Comparison of ENCODE assay signal across 23 mouse cellular contexts in genomic region chr8:48313985-48314368, GRCm38 (mm10).
DNase-seq lines count a peak whose midpoint lies in the region; ATAC-seq and TF ChIP-seq lines count a peak whose summit lies in the region.
"Had no signal": no experiment of that assay in that cellular context is flagged by ENCODE, and none has a peak within 500 bp of the region (broad histone marks: within the 10 kb centered on the region; RNA-seq: fewer than 3 reads in every experiment).

No protein-coding gene starts in this region.

- H3K9me3 ChIP-seq in hindbrain, embryonic 15.5 days: no peaks in the 10 kb centered on the region
- H3K9me3 ChIP-seq in hindbrain, postnatal 0 days (ENCODE audit: low read length): no peaks in the 10 kb centered on the region
- no peaks in the 10 kb centered on the region for H3K9me3 ChIP-seq in neural tube, embryonic 12.5 days
- no peaks in the 10 kb centered on the region for H3K9me3 ChIP-seq in neural tube, embryonic 15.5 days (replicated peaks)
- H3K9me3 ChIP-seq in forebrain, embryonic 15.5 days: no peaks in the 10 kb centered on the region
- H3K9me3 ChIP-seq: embryonic facial prominence, embryonic 12.5 days; heart, embryonic 13.5 days; limb, embryonic 13.5 days had no signal

- no peaks in the 10 kb centered on the region for H3K36me3 ChIP-seq in hindbrain, embryonic 15.5 days
- no peaks in the 10 kb centered on the region for H3K36me3 ChIP-seq in hindbrain, postnatal 0 days (ENCODE audit: insufficient read depth, low read length)
- no peaks in the 10 kb centered on the region for H3K36me3 ChIP-seq in neural tube, embryonic 12.5 days
- H3K36me3 ChIP-seq in neural tube, embryonic 15.5 days: no peaks in the 10 kb centered on the region
- H3K36me3 ChIP-seq in forebrain, embryonic 15.5 days: no peaks in the 10 kb centered on the region
- H3K36me3 ChIP-seq: heart, embryonic 13.5 days had no signal

- ATAC-seq in hindbrain, embryonic 15.5 days (ENCODE audit: low FRiP score, low read depth): no peak
- ATAC-seq in hindbrain, postnatal 0 days: no peak
- ATAC-seq in neural tube, embryonic 12.5 days (ENCODE audit: low FRiP score, low read depth): peak; percentile 69
- no peak for ATAC-seq in neural tube, embryonic 15.5 days (ENCODE audit: low FRiP score)
- 0 out of 2 replicates have a peak, but pooled peaks have one; percentile 38 for ATAC-seq in forebrain, embryonic 15.5 days (replicated peaks)
- ATAC-seq: activated CD4-positive, CD25-positive, alpha-beta regulatory T cell, adult 4 months; inflammation-experienced regulatory T-cells, adult 6 months; midbrain, embryonic 16.5 days had no signal

- H3K4me1 ChIP-seq in hindbrain, embryonic 15.5 days (replicated peaks): peaks cover 38% of the 10 kb centered on the region
- no peaks in the 10 kb centered on the region; the same call in 1 of the 2 replicates for H3K4me1 ChIP-seq in hindbrain, postnatal 0 days (ENCODE audit: insufficient read depth, low read length)
- peaks cover 10% of the 10 kb centered on the region; the same call in 1 of the 2 replicates for H3K4me1 ChIP-seq in neural tube, embryonic 12.5 days
- H3K4me1 ChIP-seq in neural tube, embryonic 15.5 days: peaks cover 29% of the 10 kb centered on the region
- peaks cover 54% of the 10 kb centered on the region for H3K4me1 ChIP-seq in forebrain, embryonic 15.5 days

- no peak overlapping the region for H3K9ac ChIP-seq in hindbrain, embryonic 15.5 days
- H3K9ac ChIP-seq in hindbrain, postnatal 0 days (replicated peaks; ENCODE audit: low read length): no peak overlapping the region
- no peak overlapping the region for H3K9ac ChIP-seq in neural tube, embryonic 12.5 days
- H3K9ac ChIP-seq in neural tube, embryonic 15.5 days (replicated peaks): no peak overlapping the region
- H3K9ac ChIP-seq in forebrain, embryonic 15.5 days (replicated peaks): no peak overlapping the region
- H3K9ac ChIP-seq: embryonic facial prominence, embryonic 12.5 days; heart, embryonic 13.5 days; limb, embryonic 13.5 days had no signal

- no peak overlapping the region for H3K27ac ChIP-seq in hindbrain, embryonic 15.5 days (replicated peaks)
- H3K27ac ChIP-seq in hindbrain, postnatal 0 days: no peak overlapping the region
- H3K27ac ChIP-seq in neural tube, embryonic 12.5 days: no peak overlapping the region
- H3K27ac ChIP-seq in neural tube, embryonic 15.5 days (replicated peaks): no peak overlapping the region
- H3K27ac ChIP-seq in forebrain, embryonic 15.5 days (replicated peaks): peak overlapping the region; percentile 12; the same call in 1 of the 2 replicates
- H3K27ac ChIP-seq: embryonic facial prominence, embryonic 12.5 days; heart, embryonic 13.5 days; limb, embryonic 13.5 days had no signal

- no peaks in the 10 kb centered on the region for H3K27me3 ChIP-seq in hindbrain, embryonic 15.5 days
- H3K27me3 ChIP-seq in hindbrain, postnatal 0 days (ENCODE audit: insufficient read depth, low read length): no peaks in the 10 kb centered on the region
- no peaks in the 10 kb centered on the region for H3K27me3 ChIP-seq in neural tube, embryonic 12.5 days (replicated peaks)
- H3K27me3 ChIP-seq in neural tube, embryonic 15.5 days (replicated peaks): no peaks in the 10 kb centered on the region
- no peaks in the 10 kb centered on the region for H3K27me3 ChIP-seq in forebrain, embryonic 15.5 days
- H3K27me3 ChIP-seq: embryonic facial prominence, embryonic 12.5 days; heart, embryonic 13.5 days; limb, embryonic 13.5 days had no signal

- 44% methylated on average over 5 of the region's 5 CpGs for WGBS in hindbrain, embryonic 15.5 days
- 66% methylated on average over 5 of the region's 5 CpGs for WGBS in hindbrain, postnatal 0 days
- WGBS in neural tube, embryonic 12.5 days: 55% methylated on average over 5 of the region's 5 CpGs
- 42% methylated on average over 5 of the region's 5 CpGs for WGBS in neural tube, embryonic 15.5 days
- 40% methylated on average over 5 of the region's 5 CpGs for WGBS in forebrain, embryonic 15.5 days

- no peak for TF ChIP-seq CTCF in hindbrain, postnatal 0 days (IDR thresholded peaks at IDR 0.05; ENCODE audit: low read depth)

- 0 out of 2 replicates have a peak overlapping the region, but pooled peaks have one; percentile 23 for H3K4me2 ChIP-seq in hindbrain, embryonic 15.5 days
- no peak overlapping the region for H3K4me2 ChIP-seq in hindbrain, postnatal 0 days (ENCODE audit: low read depth, low read length)
- H3K4me2 ChIP-seq in neural tube, embryonic 12.5 days (replicated peaks): no peak overlapping the region
- H3K4me2 ChIP-seq in neural tube, embryonic 15.5 days: no peak overlapping the region
- no peak overlapping the region for H3K4me2 ChIP-seq in forebrain, embryonic 15.5 days (replicated peaks)
- H3K4me2 ChIP-seq: embryonic facial prominence, embryonic 12.5 days; heart, embryonic 13.5 days; limb, embryonic 13.5 days; liver, embryonic 11.5 days had no signal

- no peak overlapping the region for H3K4me3 ChIP-seq in hindbrain, embryonic 15.5 days
- no peak overlapping the region for H3K4me3 ChIP-seq in hindbrain, postnatal 0 days (ENCODE audit: low read length)
- no peak overlapping the region for H3K4me3 ChIP-seq in neural tube, embryonic 12.5 days
- no peak overlapping the region for H3K4me3 ChIP-seq in neural tube, embryonic 15.5 days (replicated peaks)
- H3K4me3 ChIP-seq in forebrain, embryonic 15.5 days: no peak overlapping the region
- H3K4me3 ChIP-seq: embryonic facial prominence, embryonic 12.5 days; heart, embryonic 13.5 days; limb, embryonic 13.5 days; myocyte had no signal

- DNase-seq in hindbrain, postnatal 0 days (ENCODE audit: low spot score): no peak
- DNase-seq in yolk sac, embryonic 10.5 days (ENCODE audit: low spot score): no peak
- DNase-seq in adrenal gland, adult 2 months: no peak
- DNase-seq: adrenal gland, adult 8-10 months; B cell, adult 2 months; cerebellum, adult 8-10 months; kidney, adult 11 months; kidney, postnatal 25 days; lung, postnatal 36 days; spleen, adult 18-20 months; thymus, postnatal 14 days had no signal

Comparison
In these comparisons a context has a peak if more than half of its experiments do, and no peak if none do; other contexts are left out.
1. ATAC-seq: peak in neural tube, embryonic 12.5 days (single experiment) and forebrain, embryonic 15.5 days (single experiment); none in hindbrain, embryonic 15.5 days (single experiment), hindbrain, postnatal 0 days (single experiment) and neural tube, embryonic 15.5 days (single experiment).